Mouse (Mus musculus) ES-CJ7 (cell line): ENCODE data around the gene Gm9958.

Source experiments
- DNase-seq: peaks from one replicate; pipeline ENCODE4 v3.0.0; 2011; ENCODE audit warnings: low read depth, low spot score

Gene Gm9958

DNA sequence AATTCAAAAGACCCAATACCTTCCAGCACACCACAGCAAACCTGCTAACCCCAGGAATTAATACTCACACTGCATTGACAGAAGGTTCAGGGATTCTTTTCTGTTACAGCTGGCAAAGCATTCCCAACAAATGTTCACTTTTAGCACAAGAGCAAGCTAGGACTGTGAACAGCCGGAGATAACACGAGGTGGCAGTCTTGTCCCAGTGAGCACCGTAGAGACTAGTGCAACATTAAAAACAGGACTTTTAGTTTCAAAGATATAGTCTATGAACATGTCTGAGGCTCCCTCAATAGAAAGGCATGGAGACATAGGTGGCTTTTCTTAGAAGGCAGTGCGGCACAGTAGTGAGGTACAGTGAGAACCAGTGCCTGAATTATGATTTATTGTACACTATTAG is 38.2 kb downstream of the Gm9958 start:
- no peak for DNase-seq

DNA sequence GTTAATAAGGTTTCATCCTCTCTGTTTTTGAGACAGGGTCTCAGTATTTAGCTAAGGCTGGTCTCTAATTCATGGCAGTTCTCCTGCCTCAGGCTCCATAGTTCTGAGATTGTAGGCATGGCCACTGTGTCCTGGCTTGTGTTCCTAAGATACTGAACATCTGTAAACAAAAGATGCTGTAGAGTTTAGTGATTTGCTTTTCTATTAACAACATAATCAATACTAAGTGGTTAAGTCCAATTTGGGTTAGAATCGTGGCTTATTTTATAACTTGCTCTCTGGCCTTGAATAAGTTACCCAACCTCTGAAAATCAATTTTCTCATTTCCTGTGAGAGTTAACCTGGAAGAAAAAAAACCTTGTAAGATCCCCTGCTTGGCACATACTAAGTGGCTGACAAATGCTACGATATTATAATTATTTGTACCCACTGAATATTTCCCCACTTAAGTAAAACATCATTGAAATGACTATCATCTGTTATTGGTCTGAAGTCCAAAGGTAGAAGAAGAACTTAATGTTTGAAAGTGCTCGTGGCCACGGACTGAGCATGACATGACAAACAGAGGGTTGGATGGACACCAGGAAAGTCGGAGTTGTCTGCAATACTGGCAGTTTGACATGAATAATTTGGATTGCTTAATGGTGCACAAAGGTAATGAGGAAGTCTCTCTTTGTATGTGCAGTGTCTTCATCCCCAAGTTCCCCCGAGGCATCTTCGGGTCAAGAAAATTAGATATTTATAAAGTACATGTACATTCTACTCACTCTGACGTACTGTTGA is 47.3 kb downstream of the Gm9958 start:
- DNase-seq = no peak

DNA sequence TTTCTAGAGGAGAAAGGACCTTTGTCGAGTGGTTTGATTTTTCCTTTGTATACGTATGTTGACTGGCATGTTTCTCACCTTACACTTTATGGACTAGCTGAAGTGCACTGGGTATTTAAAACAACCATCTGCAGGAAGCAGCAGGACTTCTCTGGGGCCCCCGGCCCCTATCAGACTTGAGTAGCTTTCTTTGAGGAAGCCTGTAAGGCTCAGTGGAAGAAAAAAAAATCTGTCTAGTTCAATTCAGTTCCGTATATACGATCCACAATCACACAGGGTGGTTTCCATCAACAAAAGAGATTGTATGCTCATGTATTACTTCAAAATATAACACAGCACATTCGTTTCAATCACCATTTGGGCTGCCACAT is 47.9 kb downstream of the Gm9958 start:
- no peak for DNase-seq
